Mouse (Mus musculus) Muller cell, postnatal 12 days (primary cell): ENCODE measurements around the gene Ms4a10.

Experiments
- DNase-seq: peaks from one replicate; pipeline ENCODE4 v3.0.0-alpha.2; 2015; ENCODE audit errors: inconsistent ontology term

Gene Ms4a10

GRCm38 (mm10) chr19:10959085-10959977 lies 15.1 kb downstream of the Ms4a10 start:
- peak; percentile 80 for DNase-seq

- DNase-seq: peak; percentile 78
Measured at GRCm38 (mm10) chr19:10952021-10952939, 22.2 kb downstream of the Ms4a10 start.

GRCm38 (mm10) chr19:10949558-10949957 lies 24.9 kb downstream of the Ms4a10 start:
- no peak for DNase-seq

GRCm38 (mm10) chr19:10949112-10949511 lies 25.4 kb downstream of the Ms4a10 start, which contains the start of gene Ccdc86:
Ccdc86 (minus strand) TSS chr19:10949266.
- peak; percentile 96 for DNase-seq

GRCm38 (mm10) chr19:10948416-10948815 lies 26.1 kb downstream of the Ms4a10 start:
- DNase-seq: peak; percentile 26

- no peak for DNase-seq
Measured at GRCm38 (mm10) chr19:10947219-10947618, 27.3 kb downstream of the Ms4a10 start.

- DNase-seq: no peak
Measured at GRCm38 (mm10) chr19:10946506-10946905, 28.0 kb downstream of the Ms4a10 start.

- no peak for DNase-seq
Measured at GRCm38 (mm10) chr19:10943955-10944354, 30.5 kb downstream of the Ms4a10 start.

- DNase-seq: no peak
Measured at GRCm38 (mm10) chr19:10940801-10941457, 33.5 kb downstream of the Ms4a10 start.

GRCm38 (mm10) chr19:10940097-10940800 lies 34.2 kb downstream of the Ms4a10 start:
- peak; percentile 71 for DNase-seq

- DNase-seq: no peak
Measured at GRCm38 (mm10) chr19:10938771-10939170, 35.7 kb downstream of the Ms4a10 start.

GRCm38 (mm10) chr19:10937110-10937563 lies 37.3 kb downstream of the Ms4a10 start, which contains the start of gene Ptgdr2:
Ptgdr2 (plus strand) TSS chr19:10937160.
- no peak for DNase-seq

GRCm38 (mm10) chr19:10936077-10936476 lies 38.4 kb downstream of the Ms4a10 start:
- no peak for DNase-seq

GRCm38 (mm10) chr19:10935029-10935428 lies 39.4 kb downstream of the Ms4a10 start:
- no peak for DNase-seq

GRCm38 (mm10) chr19:10930641-10931040 lies 43.8 kb downstream of the Ms4a10 start:
- DNase-seq: no peak

- peak; percentile 59 for DNase-seq
Measured at GRCm38 (mm10) chr19:10926666-10927065, 47.8 kb downstream of the Ms4a10 start.

- peak; percentile 79 for DNase-seq
Measured at GRCm38 (mm10) chr19:10926123-10926621, 48.3 kb downstream of the Ms4a10 start.

- no peak for DNase-seq
Measured at GRCm38 (mm10) chr19:10924220-10924619, 50.2 kb downstream of the Ms4a10 start.

- no peak for DNase-seq
Measured at GRCm38 (mm10) chr19:10921058-10921457, 53.4 kb downstream of the Ms4a10 start.

GRCm38 (mm10) chr19:10920532-10920931 lies 53.9 kb downstream of the Ms4a10 start, which contains the start of gene Zp1:
Zp1 (minus strand) TSS chr19:10920632.
- DNase-seq: no peak
